Mouse (Mus musculus): ENCODE data around the gene Psapl1. TPM values are rescaled to one million over a fixed set of nuclear protein-coding genes. Genes with fewer than 3 reads are reported as not detected.

Psapl1 gene
- total and polyA plus RNA-seq, 2 experiments: not detected

GRCm38 (mm10) chr5:36208803-36209202 lies 5.0 kb downstream of the Psapl1 start:
- H3K4me3 ChIP-seq (ENCODE audit: insufficient read depth, low read depth, low read length): no peak overlapping the region
- no peak overlapping the region for H3K27ac ChIP-seq (replicated peaks; ENCODE audit: insufficient read depth, low read depth, low read length)
- H3K36me3 ChIP-seq (ENCODE audit: control insufficient read depth, insufficient read depth, low read length): no peaks in the 10 kb centered on the region
- WGBS: 91% methylated on average over 3 of the region's 3 CpGs
- no peaks in the 10 kb centered on the region for H3K79me2 ChIP-seq (ENCODE audit: control insufficient read depth, insufficient read depth, low read length)
- no peak overlapping the region for H3K9ac ChIP-seq (ENCODE audit: low read depth, low read length)
- no peak for TF ChIP-seq CTCF (IDR thresholded peaks at IDR 0.05; ENCODE audit: low read depth, low read length)
- no peak for TF ChIP-seq POLR2A (IDR thresholded peaks at IDR 0.05; ENCODE audit: extremely low read depth, insufficient read depth, low read length)
- no peak for DNase-seq (ENCODE audit: extremely low read depth, low read depth, low spot score)
- H3K27me3 ChIP-seq (ENCODE audit: control insufficient read depth, insufficient read depth, low read length): no peaks in the 10 kb centered on the region
- H3K4me1 ChIP-seq (ENCODE audit: control insufficient read depth, insufficient read depth, low read length): no peaks in the 10 kb centered on the region

- Histone ChIP-seq H3K27me3 (ENCODE audit: control insufficient read depth, insufficient read depth, low read length) (no peaks in the 10 kb centered on the region), H3K27ac (replicated peaks; ENCODE audit: insufficient read depth, low read depth, low read length) (no peak overlapping the region), H3K79me2 (ENCODE audit: control insufficient read depth, insufficient read depth, low read length) (no peaks in the 10 kb centered on the region), H3K4me3 (ENCODE audit: insufficient read depth, low read depth, low read length) (no peak overlapping the region), H3K9ac (ENCODE audit: low read depth, low read length) (no peak overlapping the region), H3K36me3 (ENCODE audit: control insufficient read depth, insufficient read depth, low read length) (no peaks in the 10 kb centered on the region), H3K4me1 (ENCODE audit: control insufficient read depth, insufficient read depth, low read length) (no peaks in the 10 kb centered on the region)
- WGBS: 87% methylated on average over 10 of the region's 10 CpGs
- no peak for DNase-seq (ENCODE audit: extremely low read depth, low read depth, low spot score)
- TF ChIP-seq POLR2A (IDR thresholded peaks at IDR 0.05; ENCODE audit: extremely low read depth, insufficient read depth, low read length) (no peak), CTCF (IDR thresholded peaks at IDR 0.05; ENCODE audit: low read depth, low read length) (no peak)
Observed at GRCm38 (mm10) chr5:36213310-36213709, 9.5 kb downstream of the Psapl1 start.

GRCm38 (mm10) chr5:36220105-36220504 lies 16.3 kb downstream of the Psapl1 start:
- no peaks in the 10 kb centered on the region for H3K27me3 ChIP-seq (ENCODE audit: control insufficient read depth, insufficient read depth, low read length)
- no peak overlapping the region for H3K27ac ChIP-seq (replicated peaks; ENCODE audit: insufficient read depth, low read depth, low read length)
- no peaks in the 10 kb centered on the region for H3K79me2 ChIP-seq (ENCODE audit: control insufficient read depth, insufficient read depth, low read length)
- WGBS: 89% methylated on average over 4 of the region's 4 CpGs
- no peak overlapping the region for H3K9ac ChIP-seq (ENCODE audit: low read depth, low read length)
- DNase-seq (ENCODE audit: extremely low read depth, low read depth, low spot score): no peak
- H3K4me1 ChIP-seq (ENCODE audit: control insufficient read depth, insufficient read depth, low read length): no peaks in the 10 kb centered on the region
- no peaks in the 10 kb centered on the region for H3K36me3 ChIP-seq (ENCODE audit: control insufficient read depth, insufficient read depth, low read length)
- TF ChIP-seq CTCF (IDR thresholded peaks at IDR 0.05; ENCODE audit: low read depth, low read length) (no peak), POLR2A (IDR thresholded peaks at IDR 0.05; ENCODE audit: extremely low read depth, insufficient read depth, low read length) (no peak)
- no peak overlapping the region for H3K4me3 ChIP-seq (ENCODE audit: insufficient read depth, low read depth, low read length)

- Histone ChIP-seq H3K27me3 (ENCODE audit: control insufficient read depth, insufficient read depth, low read length) (no peaks in the 10 kb centered on the region), H3K79me2 (ENCODE audit: control insufficient read depth, insufficient read depth, low read length) (no peaks in the 10 kb centered on the region), H3K4me1 (ENCODE audit: control insufficient read depth, insufficient read depth, low read length) (no peaks in the 10 kb centered on the region), H3K9ac (ENCODE audit: low read depth, low read length) (no peak overlapping the region), H3K4me3 (ENCODE audit: insufficient read depth, low read depth, low read length) (no peak overlapping the region), H3K36me3 (ENCODE audit: control insufficient read depth, insufficient read depth, low read length) (no peaks in the 10 kb centered on the region), H3K27ac (replicated peaks; ENCODE audit: insufficient read depth, low read depth, low read length) (no peak overlapping the region)
- TF ChIP-seq CTCF (IDR thresholded peaks at IDR 0.05; ENCODE audit: low read depth, low read length): no peak
- no peak for TF ChIP-seq POLR2A (IDR thresholded peaks at IDR 0.05; ENCODE audit: extremely low read depth, insufficient read depth, low read length)
- 82% methylated on average over 6 of the region's 6 CpGs for WGBS
- DNase-seq (ENCODE audit: extremely low read depth, low read depth, low spot score): no peak
Observed at GRCm38 (mm10) chr5:36220626-36221025, 16.8 kb downstream of the Psapl1 start.

- Histone ChIP-seq H3K36me3 (ENCODE audit: control insufficient read depth, insufficient read depth, low read length) (no peaks in the 10 kb centered on the region), H3K27me3 (ENCODE audit: control insufficient read depth, insufficient read depth, low read length) (no peaks in the 10 kb centered on the region), H3K27ac (replicated peaks; ENCODE audit: insufficient read depth, low read depth, low read length) (no peak overlapping the region), H3K9ac (ENCODE audit: low read depth, low read length) (no peak overlapping the region), H3K4me3 (ENCODE audit: insufficient read depth, low read depth, low read length) (no peak overlapping the region), H3K4me1 (ENCODE audit: control insufficient read depth, insufficient read depth, low read length) (no peaks in the 10 kb centered on the region), H3K79me2 (ENCODE audit: control insufficient read depth, insufficient read depth, low read length) (no peaks in the 10 kb centered on the region)
- WGBS: 64% methylated on average over 6 of the region's 6 CpGs
- peak; percentile 74 for TF ChIP-seq CTCF (IDR thresholded peaks at IDR 0.05; ENCODE audit: low read depth, low read length)
- TF ChIP-seq POLR2A (IDR thresholded peaks at IDR 0.05; ENCODE audit: extremely low read depth, insufficient read depth, low read length): no peak
- DNase-seq (ENCODE audit: extremely low read depth, low read depth, low spot score): peak; percentile 29
Observed at GRCm38 (mm10) chr5:36223787-36224186, 20.0 kb downstream of the Psapl1 start.

- no peak for DNase-seq (ENCODE audit: extremely low read depth, low read depth, low spot score)
- no peaks in the 10 kb centered on the region for H3K79me2 ChIP-seq (ENCODE audit: control insufficient read depth, insufficient read depth, low read length)
- 88% methylated on average over 7 of the region's 7 CpGs for WGBS
- H3K4me1 ChIP-seq (ENCODE audit: control insufficient read depth, insufficient read depth, low read length): no peaks in the 10 kb centered on the region
- H3K27ac ChIP-seq (replicated peaks; ENCODE audit: insufficient read depth, low read depth, low read length): no peak overlapping the region
- no peak overlapping the region for H3K4me3 ChIP-seq (ENCODE audit: insufficient read depth, low read depth, low read length)
- H3K9ac ChIP-seq (ENCODE audit: low read depth, low read length): no peak overlapping the region
- no peaks in the 10 kb centered on the region for H3K36me3 ChIP-seq (ENCODE audit: control insufficient read depth, insufficient read depth, low read length)
- no peak for TF ChIP-seq CTCF (IDR thresholded peaks at IDR 0.05; ENCODE audit: low read depth, low read length)
- no peak for TF ChIP-seq POLR2A (IDR thresholded peaks at IDR 0.05; ENCODE audit: extremely low read depth, insufficient read depth, low read length)
- no peaks in the 10 kb centered on the region for H3K27me3 ChIP-seq (ENCODE audit: control insufficient read depth, insufficient read depth, low read length)
Observed at GRCm38 (mm10) chr5:36225855-36226254, 22.0 kb downstream of the Psapl1 start.
